Mouse (Mus musculus) T-cell, adult 66 days (primary cell): ENCODE data around the gene Ugp2. TPM values are rescaled to one million over a fixed set of nuclear protein-coding genes. Genes with fewer than 3 reads are reported as not detected.

Experiments used
- total RNA-seq, 2 experiments: library from RNA; stranded (reverse); gene quantifications; 3 replicates in 1 of 2; 4 replicates in 1 of 2; pipeline ENCODE4 v1.2.4; 2023

Gene Ugp2
- 10 to 100 TPM; 27.2 to 28.9 TPM for total RNA-seq

GRCm38 (mm10) chr11:21371122-21371806, at the start of gene Ugp2:
Gene Ugp2 (minus strand): TSS chr11:21371201.

Other genes starting within 250 kb of the Ugp2 start
- 10 to 100 TPM; 79.6 to 91.7 TPM for gene Vps54, start 131.9 kb downstream of the Ugp2 start, total RNA-seq
- gene Wdpcp, start 201.0 kb upstream of the Ugp2 start, total RNA-seq: 1 to 10 TPM; 1.0 to 2.1 TPM
- gene Mdh1, start 201.2 kb upstream of the Ugp2 start, total RNA-seq: 100 to 1,000 TPM; 114 to 142 TPM